ENCODE assay signal across 16 mouse cellular contexts in the genomic region with DNA sequence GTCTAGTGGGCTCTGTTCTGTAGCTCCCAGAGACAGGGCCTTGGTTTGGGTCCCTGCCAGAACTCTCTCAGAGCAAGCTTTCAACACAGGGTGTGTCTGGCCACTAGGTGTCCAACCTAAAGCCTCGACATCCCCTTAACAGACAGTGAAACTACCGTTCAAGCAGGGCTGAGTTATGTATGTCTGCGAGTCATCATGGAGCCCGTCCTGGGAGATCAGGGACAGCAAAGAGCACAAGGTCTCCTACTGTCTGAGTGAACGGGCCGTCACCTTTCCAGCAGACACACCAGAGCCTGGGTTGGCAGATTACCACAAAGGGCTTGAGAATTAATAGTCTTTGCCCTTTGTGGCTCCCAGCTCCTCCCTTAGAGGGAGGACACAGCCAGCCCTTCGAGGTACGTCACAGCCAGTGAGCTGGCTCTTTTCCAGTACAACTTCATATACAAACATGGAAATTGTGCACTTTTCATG. TPM values are rescaled to one million over a fixed set of nuclear protein-coding genes. Genes with fewer than 3 reads are reported as not detected.
DNase-seq lines count a peak whose midpoint lies in the region; TF ChIP-seq lines count a peak whose summit lies in the region.
"Had no signal": no experiment of that assay in that cellular context is flagged by ENCODE, and none has a peak within 500 bp of the region (broad histone marks: within the 10 kb centered on the region; RNA-seq: fewer than 3 reads in every experiment).

No protein-coding gene starts in this region.

- peaks cover 16% of the 10 kb centered on the region for H3K27me3 ChIP-seq in heart, embryonic 10.5 days (ENCODE audit: insufficient read depth, poor library complexity, severe bottlenecking)
- H3K27me3 ChIP-seq: forebrain, embryonic 12.5 days; midbrain, embryonic 12.5 days; neural tube, embryonic 12.5 days had no signal

- no peak for DNase-seq in heart, embryonic 10.5 days (ENCODE audit: low spot score)
- DNase-seq in heart, adult 8-10 months (ENCODE audit: low spot score): no peak
- peak; percentile 36 for DNase-seq in 3134 (ENCODE audit: extremely low read depth, insufficient read length, low spot score)
- DNase-seq in kidney, postnatal 36 days: peak; percentile 73 to 83
- DNase-seq in spleen, postnatal 10 days (ENCODE audit: low spot score in 2 of 2): no peak
- no peak for DNase-seq in B cell, adult 2 months
- DNase-seq in gastrocnemius, adult 2 months: no peak
- DNase-seq: gastrocnemius, postnatal 14 days had no signal

- 62% methylated on average over 8 of the region's 8 CpGs for WGBS in heart, embryonic 10.5 days
- WGBS in bone marrow, adult 2 months: 25% methylated on average over 8 of the region's 8 CpGs

- no peak overlapping the region for H3K4me3 ChIP-seq in heart, embryonic 10.5 days
- no peak overlapping the region for H3K4me3 ChIP-seq in bone marrow, adult 2 months (replicated peaks; ENCODE audit: control insufficient read depth, low read depth, low read length)
- H3K4me3 ChIP-seq in gastrocnemius, adult 2 months: no peak overlapping the region
- H3K4me3 ChIP-seq: forebrain, embryonic 12.5 days; heart, embryonic 15.5 days; midbrain, embryonic 12.5 days; neural tube, embryonic 12.5 days had no signal

- peaks cover 14% of the 10 kb centered on the region for H3K36me3 ChIP-seq in heart, embryonic 10.5 days

- intact Hi-C loops in gastrocnemius, adult 2 months (cut with DNase I): no loop called here

- no peak for TF ChIP-seq POLR2A in bone marrow, adult 2 months (IDR thresholded peaks at IDR 0.05; ENCODE audit: borderline replicate concordance, control insufficient read depth, low read depth, low read length)

- TF ChIP-seq CTCF in bone marrow, adult 2 months (IDR thresholded peaks at IDR 0.05; ENCODE audit: control insufficient read depth, insufficient read depth, low read length): no peak
- TF ChIP-seq CTCF in gastrocnemius, adult 2 months (IDR thresholded peaks at IDR 0.05): no peak

- 0 out of 2 replicates have a peak overlapping the region, but pooled peaks have one; percentile 16 for H3K27ac ChIP-seq in heart, embryonic 10.5 days
- 0 out of 2 replicates have a peak overlapping the region, but pooled peaks have one; percentile 13 for H3K27ac ChIP-seq in bone marrow, adult 2 months (ENCODE audit: control insufficient read depth, insufficient read depth, low read depth, low read length, poor library complexity)
- H3K27ac ChIP-seq in gastrocnemius, adult 2 months: no peak overlapping the region
- H3K27ac ChIP-seq: forebrain, embryonic 12.5 days; heart, embryonic 15.5 days; hindbrain, postnatal 0 days; midbrain, embryonic 12.5 days; neural tube, embryonic 12.5 days had no signal

- peaks cover 36% of the 10 kb centered on the region for H3K4me1 ChIP-seq in heart, embryonic 10.5 days
- peaks cover 2% of the 10 kb centered on the region; the same call in 1 of the 2 replicates for H3K4me1 ChIP-seq in bone marrow, adult 2 months (ENCODE audit: control insufficient read depth, insufficient read depth, low read length)
- H3K4me1 ChIP-seq: neural tube, embryonic 12.5 days had no signal

- H3K9me3 ChIP-seq in heart, embryonic 10.5 days: no peaks in the 10 kb centered on the region
- H3K9me3 ChIP-seq: forebrain, embryonic 12.5 days; heart, embryonic 15.5 days; midbrain, embryonic 12.5 days; neural tube, embryonic 12.5 days had no signal

RNA-seq across cellular contexts. Expression of a gene that starts 10.9 kb away (rescaled TPM):
- polyA plus RNA-seq in heart, embryonic 10.5 days (2016; fragmentation: Nextera tagmentation; extraction: Ambion mirVana): not detected in 2 replicates
- total RNA-seq in heart, adult 8-10 months (2022): not detected
- not detected in 2 replicates for polyA plus RNA-seq in bone marrow, adult 2 months (2011; ENCODE audit: insufficient read depth, insufficient read length, low replicate concordance, missing spikeins)
- total RNA-seq in gastrocnemius, adult 2 months (2021): not detected
- total RNA-seq: gastrocnemius, postnatal 14 days; hindbrain, postnatal 0 days had no signal
- polyA plus RNA-seq: CD4-positive, CD25-positive, alpha-beta regulatory T cell, adult 4 months; forebrain, embryonic 12.5 days; heart, embryonic 15.5 days; hindbrain, postnatal 0 days; limb, embryonic 14.5 days; midbrain, embryonic 12.5 days; neural tube, embryonic 12.5 days had no signal

RNA-seq across cellular contexts. Expression of a gene that starts 15.2 kb away (rescaled TPM):
- polyA plus RNA-seq in heart, embryonic 10.5 days (2016; fragmentation: Nextera tagmentation; extraction: Ambion mirVana): 22.7 and 31.3 TPM in 2 replicates
- total RNA-seq in heart, adult 8-10 months (2022): 10 to 100 TPM in 2 of 4 experiments, 1 to 10 TPM in 2; 7.9 to 10.7 (median 9.4) TPM
- polyA plus RNA-seq in bone marrow, adult 2 months (2011; ENCODE audit: insufficient read depth, insufficient read length, low replicate concordance, missing spikeins): 31.0 and 34.4 TPM in 2 replicates
- 1 to 10 TPM; 3.8 to 5.3 TPM for total RNA-seq in gastrocnemius, adult 2 months (2021)

Comparison
In these comparisons a context has a peak if more than half of its experiments do, and no peak if none do; other contexts are left out.
1. DNase-seq: peak in 3134 (single experiment) and kidney, postnatal 36 days (2 of 2); none in heart, embryonic 10.5 days (single experiment), heart, adult 8-10 months (single experiment), spleen, postnatal 10 days (0 of 2), B cell, adult 2 months (0 of 2) and gastrocnemius, adult 2 months (single experiment).